Mouse (Mus musculus) erythroid progenitor cell, adult 5-6 weeks (primary cell): ENCODE measurements around the gene Prl8a8. TPM values are rescaled to one million over a fixed set of nuclear protein-coding genes. Genes with fewer than 3 reads are reported as not detected.

Experiments
- ATAC-seq: replicated peaks from 2 replicates; pipeline ENCODE4 v1.8.0; 2016; ENCODE audit warnings: moderate number of reproducible peaks, mild to moderate bottlenecking, moderate TSS enrichment, inconsistent platforms; ENCODE audit not compliant: poor library complexity, low FRiP score, severe bottlenecking
- total RNA-seq, 2 experiments: library from RNA; stranded (forward) in 1 of 2; stranded (reverse) in 1 of 2; fragments of 150-400 nt in 1 of 2; fragments of 186-747, 209-891 nt in 1 of 2; gene quantifications; 2 replicates each; pipeline versions ENCODE4 v1.2.3 to v1.2.4; 2015 to 2017; ENCODE audit warnings: low replicate concordance in 2 of 2

The Prl8a8 gene
- total RNA-seq (2015; ENCODE audit: low replicate concordance): not detected in 2 replicates
- not detected in 2 replicates for total RNA-seq (2017; ENCODE audit: low replicate concordance)

GRCm38 (mm10) chr13:27513117-27513516 is at the start of gene Prl8a8:
Prl8a8 (minus strand) TSS chr13:27513217.
- ATAC-seq: no peak

GRCm38 (mm10) chr13:27553336-27553735 is 40.3 kb upstream of the Prl8a8 start:
- no peak for ATAC-seq

GRCm38 (mm10) chr13:27523156-27523555 is 10.1 kb upstream of the Prl8a8 start:
- ATAC-seq: no peak

GRCm38 (mm10) chr13:27507645-27508044 is 5.4 kb downstream of the Prl8a8 start:
- ATAC-seq: no peak

Other genes starting within 250 kb of the Prl8a8 start
- gene Prl6a1, start 200.6 kb downstream of the Prl8a8 start, total RNA-seq (2015; ENCODE audit: low replicate concordance): not detected in 2 replicates
- gene Prl6a1, start 200.6 kb downstream of the Prl8a8 start, total RNA-seq (2017; ENCODE audit: low replicate concordance): not detected in 2 replicates
- not detected in 2 replicates for gene Prl8a2, start 167.5 kb downstream of the Prl8a8 start, total RNA-seq (2015; ENCODE audit: low replicate concordance)
- gene Prl8a2, start 167.5 kb downstream of the Prl8a8 start, total RNA-seq (2017; ENCODE audit: low replicate concordance): not detected in 2 replicates
- gene Prl2b1, start 122.4 kb downstream of the Prl8a8 start, total RNA-seq (2015; ENCODE audit: low replicate concordance): not detected in 2 replicates
- gene Prl2b1, start 122.4 kb downstream of the Prl8a8 start, total RNA-seq (2017; ENCODE audit: low replicate concordance): not detected in 2 replicates
- gene Prl8a6, start 74.5 kb downstream of the Prl8a8 start, total RNA-seq (2015; ENCODE audit: low replicate concordance): not detected in 2 replicates
- not detected in 2 replicates for gene Prl8a6, start 74.5 kb downstream of the Prl8a8 start, total RNA-seq (2017; ENCODE audit: low replicate concordance)
- gene Prl8a9, start 51.4 kb upstream of the Prl8a8 start, total RNA-seq (2015; ENCODE audit: low replicate concordance): not detected in 2 replicates
- gene Prl8a9, start 51.4 kb upstream of the Prl8a8 start, total RNA-seq (2017; ENCODE audit: low replicate concordance): not detected in 2 replicates
- gene Prl8a1, start 69.0 kb upstream of the Prl8a8 start, total RNA-seq (2015; ENCODE audit: low replicate concordance): not detected in 2 replicates
- gene Prl8a1, start 69.0 kb upstream of the Prl8a8 start, total RNA-seq (2017; ENCODE audit: low replicate concordance): not detected in 2 replicates
- not detected in 2 replicates for gene Prl7b1, start 97.4 kb upstream of the Prl8a8 start, total RNA-seq (2015; ENCODE audit: low replicate concordance)
- not detected in 2 replicates for gene Prl7b1, start 97.4 kb upstream of the Prl8a8 start, total RNA-seq (2017; ENCODE audit: low replicate concordance)
- not detected in 2 replicates for gene Prl7a1, start 129.3 kb upstream of the Prl8a8 start, total RNA-seq (2015; ENCODE audit: low replicate concordance)
- gene Prl7a1, start 129.3 kb upstream of the Prl8a8 start, total RNA-seq (2017; ENCODE audit: low replicate concordance): not detected in 2 replicates
- not detected in 2 replicates for gene Prl7a2, start 154.8 kb upstream of the Prl8a8 start, total RNA-seq (2015; ENCODE audit: low replicate concordance)
- not detected in 2 replicates for gene Prl7a2, start 154.8 kb upstream of the Prl8a8 start, total RNA-seq (2017; ENCODE audit: low replicate concordance)
- gene Prl7d1, start 203.5 kb upstream of the Prl8a8 start, total RNA-seq (2015; ENCODE audit: low replicate concordance): not detected in 2 replicates
- gene Prl7d1, start 203.5 kb upstream of the Prl8a8 start, total RNA-seq (2017; ENCODE audit: low replicate concordance): not detected in 2 replicates